Mouse (Mus musculus): ENCODE data around the gene Ide.

- TF ChIP-seq CTCF (IDR thresholded peaks at IDR 0.05) (no peak), EP300 (IDR thresholded peaks at IDR 0.05) (no peak)
Observed at GRCm38 (mm10) chr19:37281710-37282109, 55.9 kb downstream of the Ide start.

Data from lung, postnatal 0 days (tissue).